Mouse (Mus musculus): ENCODE results near the gene Sod1. TPM values are rescaled to one million over a fixed set of nuclear protein-coding genes. Genes with fewer than 3 reads are reported as not detected.
"Not testable (repeated sequence)": the region's sequence is repeated elsewhere in the genome, so short reads cannot be mapped to it uniquely, and the experiment has no call there.

Sod1 gene
- polyA plus RNA-seq, 1 experiment from 2014 or later: 976 TPM

- ATAC-seq (ENCODE audit: insufficient number of reproducible peaks, insufficient read depth, low FRiP score, low TSS enrichment): no peak
- Histone ChIP-seq H3K4me2 (replicated peaks) (no peak overlapping the region), H3K36me3 (peaks cover 24% of the 10 kb centered on the region), H3K4me3 (no peak overlapping the region), H3K27me3 (no peaks in the 10 kb centered on the region), H3K9ac (no peak overlapping the region), H3K9me3 (no peaks in the 10 kb centered on the region), H3K27ac (no peak overlapping the region), H3K4me1 (no peaks in the 10 kb centered on the region)
- 94% methylated on average over 10 of the region's 10 CpGs for WGBS
Measured at GRCm38 (mm10) chr16:90233702-90234101, 13.1 kb downstream of the Sod1 start.

DNA sequence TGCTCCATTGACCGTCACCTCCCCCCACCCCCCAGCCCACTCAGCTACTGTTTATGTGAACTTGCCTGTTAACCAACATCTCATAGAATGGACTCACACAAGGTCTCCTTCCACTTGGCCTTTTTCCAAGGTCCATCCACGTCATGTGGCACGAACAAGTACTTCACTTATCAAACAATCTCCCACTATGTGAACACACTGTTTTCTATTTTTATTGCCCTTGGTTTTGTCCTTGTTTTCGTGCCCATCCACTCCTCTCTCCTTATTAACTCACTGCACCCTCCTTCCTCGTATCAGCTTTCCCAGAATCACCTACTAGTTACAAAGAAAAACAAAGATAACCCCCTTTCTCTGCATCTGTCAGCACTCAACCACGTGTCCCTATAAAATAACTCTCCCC, 14.1 kb downstream of the Sod1 start:
- no peaks in the 10 kb centered on the region for H3K4me1 ChIP-seq
- H3K4me3 ChIP-seq: no peak overlapping the region
- H3K27me3 ChIP-seq: no peaks in the 10 kb centered on the region
- WGBS: 79% methylated on average over 6 of the region's 6 CpGs
- no peak overlapping the region for H3K4me2 ChIP-seq (replicated peaks)
- ATAC-seq (ENCODE audit: insufficient number of reproducible peaks, insufficient read depth, low FRiP score, low TSS enrichment): no peak
- peaks cover 23% of the 10 kb centered on the region for H3K36me3 ChIP-seq
- H3K27ac ChIP-seq: no peak overlapping the region
- no peaks in the 10 kb centered on the region for H3K9me3 ChIP-seq
- no peak overlapping the region for H3K9ac ChIP-seq

DNA sequence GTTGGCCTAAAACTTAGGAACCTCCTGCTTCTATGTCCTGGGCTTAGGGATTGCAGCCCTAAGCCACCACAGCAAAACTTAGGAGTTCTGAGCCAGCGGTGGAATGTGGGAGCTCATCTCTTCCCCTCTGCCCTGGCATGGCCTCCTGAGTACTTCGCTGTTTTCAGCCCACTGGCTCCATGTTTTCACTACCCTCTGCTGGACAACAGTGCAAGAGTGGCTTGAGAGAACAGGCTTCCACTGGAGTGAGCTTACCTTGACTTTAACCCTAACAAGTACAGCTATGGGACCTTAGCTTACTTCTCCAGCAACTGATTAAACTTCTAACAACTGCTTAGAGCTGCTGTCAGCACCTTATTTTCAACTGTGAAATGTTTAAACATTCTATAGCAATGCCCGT, 14.6 kb downstream of the Sod1 start:
- whole genome bisulfite sequencing: 87% methylated on average over 3 of the region's 3 CpGs
- no peak overlapping the region for H3K27ac ChIP-seq
- no peak overlapping the region for H3K4me2 ChIP-seq (replicated peaks)
- no peaks in the 10 kb centered on the region for H3K9me3 ChIP-seq
- H3K4me3 ChIP-seq: no peak overlapping the region
- no peak overlapping the region for H3K9ac ChIP-seq
- no peak for ATAC-seq (ENCODE audit: insufficient number of reproducible peaks, insufficient read depth, low FRiP score, low TSS enrichment)
- H3K4me1 ChIP-seq: no peaks in the 10 kb centered on the region
- peaks cover 23% of the 10 kb centered on the region for H3K36me3 ChIP-seq
- H3K27me3 ChIP-seq: no peaks in the 10 kb centered on the region

GRCm38 (mm10) chr16:90239128-90239746, 18.7 kb downstream of the Sod1 start:
- Histone ChIP-seq H3K9ac (no peak overlapping the region), H3K4me2 (replicated peaks) (no peak overlapping the region), H3K36me3 (peaks cover 54% of the 10 kb centered on the region), H3K4me1 (no peaks in the 10 kb centered on the region), H3K4me3 (no peak overlapping the region), H3K9me3 (no peaks in the 10 kb centered on the region), H3K27ac (no peak overlapping the region), H3K27me3 (no peaks in the 10 kb centered on the region)
- whole genome bisulfite sequencing: 82% methylated on average over 6 of the region's 6 CpGs
- no peak for ATAC-seq (ENCODE audit: insufficient number of reproducible peaks, insufficient read depth, low FRiP score, low TSS enrichment)

GRCm38 (mm10) chr16:90241875-90242274, 21.3 kb downstream of the Sod1 start:
- no peaks in the 10 kb centered on the region for H3K27me3 ChIP-seq
- 81% methylated on average over 4 of the region's 4 CpGs for WGBS
- H3K4me1 ChIP-seq: no peaks in the 10 kb centered on the region
- H3K4me2 ChIP-seq (replicated peaks): no peak overlapping the region
- H3K27ac ChIP-seq: no peak overlapping the region
- no peak for ATAC-seq (ENCODE audit: insufficient number of reproducible peaks, insufficient read depth, low FRiP score, low TSS enrichment)
- no peaks in the 10 kb centered on the region for H3K9me3 ChIP-seq
- no peak overlapping the region for H3K9ac ChIP-seq
- no peak overlapping the region for H3K4me3 ChIP-seq
- peaks cover 70% of the 10 kb centered on the region for H3K36me3 ChIP-seq

DNA sequence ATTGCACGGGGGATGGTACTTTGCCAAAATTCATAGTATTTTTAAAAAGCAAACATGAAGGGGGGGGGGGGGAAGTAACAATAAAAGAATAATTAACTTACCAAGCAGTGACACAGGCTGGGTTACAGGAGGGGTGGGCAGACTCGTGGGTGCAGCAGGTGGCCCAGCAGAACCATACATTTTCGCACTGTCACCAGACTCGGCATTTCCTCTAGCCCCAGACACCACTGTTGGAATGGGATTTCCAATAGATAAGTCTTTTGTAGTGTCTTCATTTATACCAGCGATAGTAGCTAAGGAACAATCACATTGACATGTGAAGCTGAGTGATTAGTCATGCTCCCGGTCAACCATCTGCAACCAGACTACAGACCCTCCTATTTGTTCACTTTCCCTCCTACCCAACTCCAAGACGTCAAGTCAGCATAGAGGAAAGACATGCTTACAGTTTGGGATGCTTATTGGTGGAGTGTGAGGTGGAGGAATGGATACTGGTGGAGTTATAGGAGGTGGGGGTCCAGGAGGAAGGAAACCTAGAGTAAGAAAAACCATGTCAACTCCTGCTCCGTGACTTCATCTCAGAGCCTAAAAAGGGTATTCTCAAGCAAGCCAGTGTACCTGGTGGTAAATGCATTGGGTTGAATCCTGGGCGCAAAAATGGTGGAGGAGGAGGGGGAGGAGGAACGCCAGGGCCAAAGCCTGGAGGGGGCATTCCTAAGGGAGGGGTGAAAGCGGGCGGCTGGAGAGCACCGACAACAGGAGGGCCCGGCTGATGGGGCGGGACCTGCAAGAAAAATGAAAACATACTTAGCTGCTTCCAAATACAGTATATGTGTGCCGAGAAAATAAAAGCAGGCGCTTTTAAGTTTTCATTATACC, 22.1 kb downstream of the Sod1 start:
- Histone ChIP-seq H3K36me3 (peaks cover 78% of the 10 kb centered on the region), H3K4me2 (replicated peaks) (no peak overlapping the region), H3K4me1 (no peaks in the 10 kb centered on the region), H3K27ac (no peak overlapping the region), H3K4me3 (no peak overlapping the region), H3K9me3 (no peaks in the 10 kb centered on the region), H3K9ac (no peak overlapping the region), H3K27me3 (no peaks in the 10 kb centered on the region)
- 80% methylated on average over 17 of the region's 17 CpGs for WGBS
- no peak for ATAC-seq (ENCODE audit: insufficient number of reproducible peaks, insufficient read depth, low FRiP score, low TSS enrichment)

DNA sequence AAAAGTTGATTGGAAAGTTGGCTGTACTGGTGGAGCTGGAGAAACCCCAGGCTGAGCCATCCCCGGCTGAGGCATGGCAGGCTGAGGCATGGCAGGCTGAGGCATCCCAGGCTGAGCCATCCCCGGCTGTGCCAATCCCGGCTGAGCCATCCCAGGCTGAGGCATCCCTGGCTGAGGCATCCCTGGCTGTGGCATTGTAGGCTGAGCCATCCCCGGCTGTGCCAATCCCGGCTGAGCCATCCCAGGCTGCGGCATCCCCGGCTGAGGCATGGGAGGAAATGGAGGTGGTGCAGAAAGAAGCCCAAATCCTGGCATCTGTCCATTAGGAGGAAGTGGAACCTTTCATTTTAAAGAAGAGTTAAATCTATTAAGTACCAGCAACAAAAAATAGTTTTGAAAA, 29.5 kb downstream of the Sod1 start:
- H3K36me3 ChIP-seq: peaks cover 82% of the 10 kb centered on the region
- no peak overlapping the region for H3K27ac ChIP-seq
- no peak overlapping the region for H3K9ac ChIP-seq
- no peak overlapping the region for H3K4me2 ChIP-seq (replicated peaks)
- no peaks in the 10 kb centered on the region for H3K4me1 ChIP-seq
- no peak overlapping the region for H3K4me3 ChIP-seq
- WGBS: 91% methylated on average over 7 of the region's 7 CpGs
- no peaks in the 10 kb centered on the region for H3K27me3 ChIP-seq
- no peak for ATAC-seq (ENCODE audit: insufficient number of reproducible peaks, insufficient read depth, low FRiP score, low TSS enrichment)
- H3K9me3 ChIP-seq: no peaks in the 10 kb centered on the region

DNA sequence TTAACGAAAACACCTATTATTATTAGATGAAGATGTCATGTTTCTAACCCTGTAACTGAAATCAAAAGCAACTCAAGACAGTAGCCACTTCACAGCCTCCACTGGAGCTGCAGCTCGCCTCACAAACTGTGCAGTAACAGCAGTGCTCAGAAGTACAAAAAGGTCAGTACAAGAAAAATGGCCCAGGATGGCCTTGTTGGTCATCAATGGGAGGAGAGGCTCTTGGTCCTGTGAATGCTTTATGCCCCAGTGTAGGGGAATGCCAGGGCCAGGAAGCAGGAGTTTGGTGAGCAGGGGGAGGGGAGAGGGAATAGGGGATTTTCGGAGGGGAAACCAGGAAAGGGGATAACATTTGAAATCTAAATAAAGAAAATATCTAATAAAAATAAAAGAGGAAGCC, 30.7 kb downstream of the Sod1 start:
- WGBS: 93% methylated on average over 3 of the region's 3 CpGs
- H3K4me2 ChIP-seq (replicated peaks); H3K4me3 ChIP-seq; H3K27me3 ChIP-seq; ATAC-seq (ENCODE audit: insufficient number of reproducible peaks, insufficient read depth, low FRiP score, low TSS enrichment); H3K9me3 ChIP-seq; H3K9ac ChIP-seq; H3K4me1 ChIP-seq; H3K27ac ChIP-seq: not testable (repeated sequence)
- peaks cover 75% of the 10 kb centered on the region for H3K36me3 ChIP-seq

GRCm38 (mm10) chr16:90252521-90252920, 32.0 kb downstream of the Sod1 start:
- no peak overlapping the region for H3K4me3 ChIP-seq
- H3K9me3 ChIP-seq: no peaks in the 10 kb centered on the region
- no peak overlapping the region for H3K27ac ChIP-seq
- WGBS: 93% methylated on average over 2 of the region's 2 CpGs
- no peak for ATAC-seq (ENCODE audit: insufficient number of reproducible peaks, insufficient read depth, low FRiP score, low TSS enrichment)
- peaks cover 75% of the 10 kb centered on the region for H3K36me3 ChIP-seq
- H3K4me2 ChIP-seq (replicated peaks): no peak overlapping the region
- H3K9ac ChIP-seq: no peak overlapping the region
- no peaks in the 10 kb centered on the region for H3K4me1 ChIP-seq
- no peaks in the 10 kb centered on the region for H3K27me3 ChIP-seq

DNA sequence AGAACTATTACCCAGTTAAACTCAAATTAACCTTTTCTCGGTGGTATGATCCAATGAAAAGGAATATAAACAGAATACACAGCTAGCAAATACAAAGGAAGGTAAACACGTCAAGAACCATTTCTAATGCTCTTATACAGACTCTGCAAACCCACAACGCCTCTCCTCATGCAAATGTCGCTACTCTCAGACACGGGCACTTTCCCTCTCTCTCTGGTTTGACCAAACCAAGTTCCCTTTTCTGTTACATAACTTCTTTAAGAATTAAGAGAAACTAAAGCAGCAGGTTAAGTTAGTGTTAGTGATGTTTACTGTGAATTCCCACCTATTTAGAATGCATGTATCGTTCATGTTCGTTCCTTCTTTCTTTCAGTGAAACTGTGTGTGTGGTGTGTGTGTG, 38.4 kb downstream of the Sod1 start:
- no peak for ATAC-seq (ENCODE audit: insufficient number of reproducible peaks, insufficient read depth, low FRiP score, low TSS enrichment)

GRCm38 (mm10) chr16:90259623-90260022, 39.1 kb downstream of the Sod1 start:
- no peak overlapping the region for H3K9ac ChIP-seq
- no peaks in the 10 kb centered on the region for H3K4me1 ChIP-seq
- 92% methylated on average over 5 of the region's 5 CpGs for WGBS
- no peak overlapping the region for H3K27ac ChIP-seq
- H3K4me2 ChIP-seq (replicated peaks): no peak overlapping the region
- no peak for ATAC-seq (ENCODE audit: insufficient number of reproducible peaks, insufficient read depth, low FRiP score, low TSS enrichment)
- peaks cover 61% of the 10 kb centered on the region for H3K36me3 ChIP-seq
- H3K4me3 ChIP-seq: no peak overlapping the region
- no peaks in the 10 kb centered on the region for H3K9me3 ChIP-seq
- H3K27me3 ChIP-seq: no peaks in the 10 kb centered on the region

More for the DNA sequence above, 38.4 kb downstream of the Sod1 start:
- Histone ChIP-seq H3K36me3 (peaks cover 68% of the 10 kb centered on the region), H3K9ac (no peak overlapping the region), H3K27ac (no peak overlapping the region), H3K4me1 (no peaks in the 10 kb centered on the region), H3K4me3 (no peak overlapping the region), H3K27me3 (no peaks in the 10 kb centered on the region), H3K4me2 (replicated peaks) (no peak overlapping the region), H3K9me3 (no peaks in the 10 kb centered on the region)
- 93% methylated on average over 7 of the region's 7 CpGs for WGBS

DNA sequence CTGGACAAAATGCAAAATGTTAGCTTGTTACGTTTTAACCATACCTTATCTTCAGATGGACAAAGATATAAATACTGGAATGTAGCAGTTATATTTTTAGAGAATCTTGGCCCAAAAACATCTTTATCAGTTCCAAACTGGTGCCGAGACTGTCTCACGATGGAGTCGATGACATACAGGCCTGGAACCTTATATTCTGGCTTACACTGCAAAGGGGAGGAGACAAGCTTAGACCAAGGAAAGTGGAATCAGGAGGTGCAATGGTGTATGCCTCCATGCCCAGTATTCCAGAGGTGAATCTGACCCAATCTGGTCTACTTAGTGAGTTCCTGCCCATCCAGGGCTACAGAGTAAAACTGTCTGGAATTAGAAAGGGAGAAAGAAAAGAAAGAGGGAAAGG, 39.5 kb downstream of the Sod1 start:
- ATAC-seq (ENCODE audit: insufficient number of reproducible peaks, insufficient read depth, low FRiP score, low TSS enrichment): no peak
- WGBS: 90% methylated on average over 4 of the region's 4 CpGs
- Histone ChIP-seq H3K27me3 (no peaks in the 10 kb centered on the region), H3K4me2 (replicated peaks) (no peak overlapping the region), H3K9ac (no peak overlapping the region), H3K9me3 (no peaks in the 10 kb centered on the region), H3K27ac (no peak overlapping the region), H3K36me3 (peaks cover 56% of the 10 kb centered on the region), H3K4me3 (no peak overlapping the region), H3K4me1 (no peaks in the 10 kb centered on the region)

Data from embryonic facial prominence, embryonic 12.5 days (tissue).